Mouse (Mus musculus) E14TG2a.4 (cell line): Measurements from ENCODE around the gene Ercc8.

ENCODE experiments used
- H3K27me3 ChIP-seq: 2 replicates; pipeline ENCODE4 v1.6.1; 2014; ENCODE audit warnings: low read length, control low read depth; ENCODE audit not compliant: insufficient read depth
- H3K36me3 ChIP-seq: 2 replicates; pipeline ENCODE4 v1.6.1; 2014; ENCODE audit warnings: low read length, control low read depth; ENCODE audit not compliant: insufficient read depth
- H3K4me1 ChIP-seq: replicated peaks from 2 replicates; pipeline ENCODE4 v1.6.1; 2014; ENCODE audit warnings: low read depth, low read length, control low read depth
- H3K4me3 ChIP-seq: replicated peaks from 2 replicates; pipeline ENCODE4 v1.5.1; 2014; ENCODE audit warnings: mild to moderate bottlenecking, low read length
- H3K9me3 ChIP-seq: 2 replicates; pipeline ENCODE4 v1.6.1; 2014; ENCODE audit warnings: low read length, control low read depth
- CTCF ChIP-seq: conservative IDR thresholded peaks from 2 replicates; pipeline ENCODE4 v1.5.1; 2014; ENCODE audit warnings: low read length
- NANOG ChIP-seq: IDR thresholded peaks from 2 replicates; pipeline ENCODE4 v1.6.1; 2014; ENCODE audit warnings: borderline replicate concordance, low read length, mixed read lengths
- POU5F1 ChIP-seq: IDR thresholded peaks from 2 replicates; pipeline ENCODE4 v1.6.1; 2014; ENCODE audit warnings: low read length, borderline replicate concordance

Gene Ercc8

DNA sequence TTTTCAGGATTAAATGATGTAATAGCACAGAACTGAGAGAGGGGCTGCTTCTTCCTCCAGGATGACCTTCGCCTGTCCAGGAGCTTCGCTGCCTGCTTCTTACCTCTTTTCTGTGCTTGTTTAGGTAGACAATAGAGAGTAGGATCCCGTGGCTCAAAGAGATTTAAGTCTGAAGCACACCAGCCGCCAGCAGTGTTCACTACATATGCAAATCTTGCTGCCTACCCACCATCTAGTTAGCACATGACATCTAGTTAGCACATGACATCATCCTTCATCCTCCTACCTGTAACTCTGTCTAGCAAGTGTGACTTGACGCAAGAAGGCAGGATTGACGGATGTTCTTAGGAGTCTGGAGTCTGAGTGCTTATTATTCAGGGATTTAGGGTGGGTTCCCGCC is 61.2 kb downstream of the Ercc8 start:
- H3K4me1 ChIP-seq, result peaks cover 35% of the 10 kb centered on the region
- H3K4me3 ChIP-seq, result no peak overlapping the region
- no peaks in the 10 kb centered on the region for H3K36me3 ChIP-seq
- peaks cover 21% of the 10 kb centered on the region for H3K27me3 ChIP-seq
- H3K9me3 ChIP-seq, result no peaks in the 10 kb centered on the region
- no peak for TF ChIP-seq POU5F1
- no peak for TF ChIP-seq CTCF
- no peak for TF ChIP-seq NANOG

DNA sequence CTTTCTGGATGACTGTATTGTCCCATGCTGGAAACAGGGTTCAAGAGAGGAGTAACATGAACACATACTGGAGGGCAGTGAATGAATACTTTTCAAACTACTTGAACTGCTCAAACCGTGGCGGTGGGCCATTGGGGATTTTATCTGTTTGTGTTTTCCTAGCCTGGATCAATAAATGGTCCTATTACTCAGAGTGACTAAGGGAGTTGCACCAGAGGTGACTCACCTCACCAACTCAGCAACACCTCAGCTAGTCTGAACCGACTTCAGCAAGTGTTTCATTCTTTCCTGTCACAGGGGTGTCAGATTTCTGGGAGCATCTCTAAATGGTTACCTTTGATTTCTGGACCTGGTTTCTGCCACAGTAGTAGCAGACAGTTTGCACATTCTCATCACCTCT is 70.7 kb downstream of the Ercc8 start:
- H3K9me3 ChIP-seq, result no peaks in the 10 kb centered on the region
- H3K36me3 ChIP-seq, result no peaks in the 10 kb centered on the region
- no peak for TF ChIP-seq POU5F1
- TF ChIP-seq CTCF, result no peak
- TF ChIP-seq NANOG, result no peak
- no peaks in the 10 kb centered on the region for H3K27me3 ChIP-seq
- H3K4me1 ChIP-seq, result 0 out of 2 replicates have a peak, but pooled peaks cover 3% of the 10 kb centered on the region
- H3K4me3 ChIP-seq, result no peak overlapping the region

DNA sequence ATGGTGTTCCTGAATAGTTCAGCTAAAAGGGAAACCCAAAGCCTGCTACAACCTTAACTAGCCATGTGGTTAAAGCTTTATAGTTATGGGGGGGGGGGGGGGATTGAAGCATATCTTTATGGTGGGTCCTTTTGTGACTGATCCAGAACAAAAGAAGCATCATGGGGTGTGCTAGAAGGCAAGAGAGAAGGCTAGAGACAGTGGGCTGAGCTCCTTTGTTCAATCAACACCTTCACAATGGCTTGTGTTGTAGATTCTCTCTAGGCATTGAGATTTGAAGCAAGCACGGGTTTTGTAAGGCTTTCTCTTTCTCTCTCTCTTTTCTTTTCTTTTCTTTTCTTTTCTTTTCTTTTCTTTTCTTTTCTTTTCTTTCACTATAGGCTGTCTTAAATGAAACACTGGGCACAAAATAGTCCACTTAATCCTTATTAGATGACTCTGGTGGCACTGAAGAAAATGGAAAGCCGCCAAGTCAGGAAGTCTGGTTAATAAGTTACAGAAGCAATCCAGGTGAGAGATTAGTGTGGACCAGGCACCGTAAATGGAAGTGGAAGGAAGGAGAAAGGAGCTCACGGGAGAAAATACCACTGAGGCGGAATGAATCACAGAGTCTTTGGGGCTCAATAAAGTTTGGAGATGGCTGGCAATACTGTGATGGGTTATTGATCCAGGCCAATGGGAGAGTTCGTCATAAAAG is 71.3 kb downstream of the Ercc8 start:
- Histone ChIP-seq H3K36me3 (no peaks in the 10 kb centered on the region), H3K9me3 (no peaks in the 10 kb centered on the region), H3K27me3 (no peaks in the 10 kb centered on the region), H3K4me1 (0 out of 2 replicates have a peak, but pooled peaks cover 3% of the 10 kb centered on the region), H3K4me3 (no peak overlapping the region)
- no peak for TF ChIP-seq CTCF
- no peak for TF ChIP-seq POU5F1
- no peak for TF ChIP-seq NANOG

DNA sequence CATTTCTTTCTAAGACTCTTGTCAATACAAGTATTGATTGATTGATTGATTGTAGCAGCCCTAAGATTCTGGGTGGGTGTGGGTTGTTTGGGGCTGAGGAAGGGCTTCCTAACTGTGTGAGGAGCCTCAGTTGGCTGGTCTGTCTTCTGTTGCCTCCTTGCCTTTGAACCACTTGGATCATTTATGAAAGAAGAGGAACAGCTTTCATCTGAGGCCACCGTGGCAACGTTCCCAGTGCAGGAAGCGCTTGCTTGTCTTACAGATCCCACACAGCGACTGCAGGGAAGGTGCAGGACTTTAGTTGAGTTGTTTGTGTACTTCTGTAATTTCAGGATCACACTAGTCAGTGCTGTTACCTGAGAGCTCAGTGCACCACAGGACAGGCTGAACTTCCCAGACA is 81.5 kb downstream of the Ercc8 start:
- Histone ChIP-seq H3K36me3 (no peaks in the 10 kb centered on the region), H3K27me3 (no peaks in the 10 kb centered on the region), H3K4me1 (no peaks in the 10 kb centered on the region), H3K9me3 (peaks cover 8% of the 10 kb centered on the region), H3K4me3 (no peak overlapping the region)
- TF ChIP-seq CTCF (no peak), NANOG (no peak), POU5F1 (no peak)

DNA sequence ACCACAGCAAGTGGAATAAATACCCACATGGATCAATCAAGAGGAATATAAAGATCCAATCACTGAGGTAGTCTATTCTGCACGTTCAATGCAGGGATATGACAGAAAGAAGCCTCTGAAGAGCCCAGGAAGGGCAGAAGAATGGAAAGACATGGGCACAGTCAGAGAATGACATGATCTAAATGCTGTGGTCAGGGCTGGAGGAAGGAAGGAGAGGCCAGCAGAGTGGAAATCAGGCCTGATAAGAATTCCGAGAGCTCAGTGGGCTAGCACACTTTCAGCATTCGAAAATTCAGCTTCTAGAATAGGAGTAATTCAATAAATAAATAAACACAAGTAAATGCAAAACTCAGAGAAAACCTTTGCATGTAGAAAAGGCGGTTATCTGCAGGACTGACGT is 83.2 kb downstream of the Ercc8 start:
- H3K4me1 ChIP-seq, result no peaks in the 10 kb centered on the region
- H3K36me3 ChIP-seq, result no peaks in the 10 kb centered on the region
- H3K9me3 ChIP-seq, result peaks cover 8% of the 10 kb centered on the region
- TF ChIP-seq CTCF, result no peak
- no peak for TF ChIP-seq POU5F1
- H3K4me3 ChIP-seq, result no peak overlapping the region
- H3K27me3 ChIP-seq, result no peaks in the 10 kb centered on the region
